Mouse (Mus musculus) small intestine, adult 2 months (tissue): Measurements from ENCODE around the gene Mip.

Source experiments
- CTCF ChIP-seq: fragments of 200-500 bp; IDR thresholded peaks from 2 replicates; pipeline ENCODE4 v1.5.1; 2012; ENCODE audit warnings: low read depth, mild to moderate bottlenecking, control low read depth, inconsistent platforms, low read length, moderate library complexity, mixed read lengths; ENCODE audit not compliant: insufficient replicate concordance, insufficient read length; ENCODE audit errors: extremely low read depth
- POLR2A ChIP-seq: fragments of 200-500 bp; IDR thresholded peaks from 2 replicates; pipeline ENCODE4 v1.6.1; 2012; ENCODE audit warnings: low read depth, mild to moderate bottlenecking, control low read depth, inconsistent platforms, low read length, moderate library complexity

DNA sequence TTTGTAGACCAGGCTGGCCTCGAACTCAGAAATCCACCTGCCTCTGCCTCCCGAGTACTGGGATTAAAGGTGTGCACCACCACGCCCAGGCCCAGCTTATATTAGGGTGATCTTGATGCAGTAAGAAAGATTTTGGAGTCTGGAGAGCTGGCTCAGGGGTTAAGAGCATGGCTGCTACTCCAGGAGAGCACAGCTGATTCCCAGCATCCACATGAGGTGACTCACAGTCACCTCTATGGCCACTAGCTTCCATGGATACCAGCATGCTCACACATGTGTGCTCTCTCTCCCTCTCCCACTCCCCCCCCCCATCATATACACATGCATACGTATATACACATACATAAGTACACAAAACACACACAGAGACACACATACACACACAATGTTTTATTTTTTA lies 48.3 kb upstream of the Mip start:
- no peak for TF ChIP-seq POLR2A
- no peak for TF ChIP-seq CTCF
